Mouse (Mus musculus) B cell, adult (primary cell): ENCODE data around the gene Ubtd1. TPM values are rescaled to one million over a fixed set of nuclear protein-coding genes. Genes with fewer than 3 reads are reported as not detected.

Experiments used
- total RNA-seq: library from RNA; stranded (reverse); gene quantifications from 4 replicates; pipeline ENCODE4 v1.2.4, GENCODE M21; 2023; ENCODE audit not compliant: inconsistent age

Ubtd1 gene
- 5.3 to 9.2 TPM (median 6.3 TPM) in 4 replicates for total RNA-seq

DNA sequence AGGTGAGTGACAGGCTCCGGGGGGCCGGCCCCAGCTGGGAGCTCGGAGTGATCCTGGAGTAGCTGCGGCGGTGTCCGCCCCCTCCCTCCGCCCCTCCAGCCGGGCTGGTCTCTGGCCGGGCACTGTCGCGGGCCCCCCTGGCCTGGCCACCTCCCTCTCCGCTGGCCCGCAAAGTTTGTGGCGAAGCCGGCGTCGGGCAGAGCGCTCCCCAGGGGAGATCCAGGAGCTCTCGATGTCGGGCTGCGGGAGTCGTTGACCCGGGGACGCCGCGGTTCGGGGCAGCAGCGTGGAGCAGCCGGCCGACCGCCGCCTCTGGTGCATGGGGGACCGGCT lies at the start of gene Ubtd1:
Ubtd1 (plus strand) TSS at position 169 of the 333 bp plus-strand sequence.

DNA sequence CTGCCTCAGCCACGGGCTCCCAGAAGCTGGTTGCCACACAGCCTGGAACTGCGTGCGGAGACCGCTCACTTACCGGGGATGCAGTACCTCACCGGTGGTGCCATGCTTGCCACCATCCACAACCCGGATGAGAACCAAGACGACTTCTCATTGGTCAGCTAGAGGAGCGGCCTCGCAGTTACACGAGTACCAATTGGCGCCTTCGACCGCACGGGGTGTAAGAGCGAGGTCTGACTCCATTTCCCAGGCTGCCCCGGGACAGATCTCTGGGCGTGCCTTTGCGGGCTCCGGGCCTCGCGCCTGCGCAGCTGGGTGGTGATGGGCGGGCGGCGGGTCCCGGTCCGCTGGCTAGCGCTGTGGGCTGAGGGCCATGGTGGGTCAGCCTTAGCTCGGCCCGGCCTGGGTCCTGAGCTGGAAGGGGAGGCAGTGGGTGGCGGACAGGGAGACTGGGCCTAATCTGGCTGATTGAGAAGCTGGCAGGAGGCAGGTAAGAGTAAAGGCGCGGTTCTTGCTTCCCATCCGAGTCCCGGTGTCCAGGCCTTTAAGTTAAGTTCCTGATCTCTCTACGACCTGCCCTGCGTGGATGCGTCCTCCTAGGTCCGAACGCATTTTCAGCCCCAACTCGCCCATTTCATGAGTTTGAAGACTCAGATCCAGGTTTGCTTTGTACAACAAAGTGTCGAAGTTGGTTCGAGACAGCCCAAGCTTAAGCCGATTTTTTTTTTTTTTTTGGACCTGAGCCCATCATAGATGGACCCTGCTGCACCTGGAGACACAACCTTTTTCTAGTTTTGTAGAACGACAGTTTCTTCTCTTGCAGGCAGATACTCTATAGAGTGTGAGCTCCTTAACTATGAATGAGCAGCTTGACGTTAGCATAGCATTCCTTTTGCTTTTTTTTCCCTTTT lies 48.1 kb upstream of the Ubtd1 start, which contains the start of the genes Exosc1 and Zdhhc16:
Exosc1 (minus strand) TSS at position 245 of the 908 bp plus-strand sequence.
Zdhhc16 (plus strand) TSS at position 302 of the 908 bp plus-strand sequence.

DNA sequence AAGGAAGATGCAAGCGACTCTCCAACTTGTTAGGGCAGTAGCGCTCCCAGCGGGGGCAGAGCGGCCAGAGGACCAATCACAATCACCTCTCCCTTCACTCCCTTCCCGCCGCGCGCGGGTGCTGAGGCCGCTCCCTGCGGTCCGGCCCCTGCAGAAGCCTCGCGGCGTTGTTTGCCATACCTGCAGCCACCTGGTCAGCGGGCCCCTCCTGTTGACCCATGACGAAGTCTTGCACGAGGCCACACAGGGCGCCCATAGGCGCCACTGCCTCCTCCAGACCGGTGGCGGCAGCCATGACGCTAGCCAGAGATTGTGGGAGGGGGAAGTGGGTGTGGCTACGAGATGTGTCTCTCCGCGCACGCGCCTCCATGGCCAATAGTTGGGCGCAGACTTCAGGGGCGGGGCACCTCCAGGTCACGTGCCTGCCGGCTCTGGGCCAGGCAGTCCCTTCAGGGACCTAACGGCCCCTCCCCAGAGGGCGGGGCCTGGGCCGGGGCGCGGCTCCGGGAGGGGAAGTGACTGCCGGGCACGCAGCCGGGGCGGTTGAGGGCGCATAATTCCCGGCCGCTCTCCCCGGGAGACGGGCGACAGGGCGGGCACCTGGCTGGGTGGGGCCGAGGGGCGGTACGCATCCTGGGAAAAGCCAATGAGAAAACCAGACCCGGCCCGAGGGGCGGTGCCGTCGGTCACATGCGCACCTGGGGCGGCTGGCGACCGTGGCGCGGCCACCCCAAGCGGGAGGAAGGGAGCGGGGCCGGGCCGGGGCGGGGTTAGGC lies 556 bp upstream of the Ubtd1 start, which contains the start of gene Mms19:
Mms19 (minus strand) TSS at position 339 of the 776 bp plus-strand sequence.

DNA sequence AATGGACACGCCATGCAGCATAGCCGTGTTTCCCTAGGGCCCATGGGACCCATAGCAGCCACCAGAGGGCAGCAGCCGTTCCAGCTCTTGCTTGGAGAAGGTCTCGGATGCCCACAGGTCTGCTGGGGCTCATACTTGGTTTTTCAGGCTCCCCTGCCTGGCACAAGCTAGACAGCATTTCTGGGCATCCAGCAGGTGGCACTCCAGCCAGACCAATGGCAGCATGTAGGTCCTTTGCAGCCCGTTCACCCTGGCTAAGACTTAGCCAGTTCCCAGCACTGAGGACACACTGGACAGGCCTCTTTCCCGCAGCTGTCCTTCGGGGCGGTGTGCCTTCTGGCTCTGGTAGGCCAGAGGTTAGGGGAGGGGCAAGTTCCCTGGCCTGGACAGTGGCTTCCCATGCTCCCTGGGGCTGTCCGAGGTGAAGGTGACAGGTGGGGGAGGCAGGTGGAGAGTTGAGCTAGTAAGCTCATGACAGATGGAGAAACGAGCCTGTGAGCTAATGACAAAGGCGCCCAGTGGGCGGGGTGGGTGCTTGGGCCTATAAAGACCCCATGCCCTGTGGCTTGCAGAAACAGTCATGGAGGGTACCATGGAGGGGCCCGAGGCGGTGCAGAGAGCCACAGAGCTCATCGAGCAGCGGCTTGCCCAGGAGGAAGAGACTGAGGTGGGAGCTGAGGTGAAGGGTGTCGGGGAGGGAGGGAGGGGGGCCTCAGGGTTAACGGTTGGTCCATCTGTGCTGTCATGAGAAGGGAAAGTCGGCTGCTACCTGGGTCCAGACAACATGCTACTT lies 54.1 kb downstream of the Ubtd1 start, which contains the start of gene Ankrd2:
Ankrd2 (plus strand) TSS at position 545 of the 793 bp plus-strand sequence.

DNA sequence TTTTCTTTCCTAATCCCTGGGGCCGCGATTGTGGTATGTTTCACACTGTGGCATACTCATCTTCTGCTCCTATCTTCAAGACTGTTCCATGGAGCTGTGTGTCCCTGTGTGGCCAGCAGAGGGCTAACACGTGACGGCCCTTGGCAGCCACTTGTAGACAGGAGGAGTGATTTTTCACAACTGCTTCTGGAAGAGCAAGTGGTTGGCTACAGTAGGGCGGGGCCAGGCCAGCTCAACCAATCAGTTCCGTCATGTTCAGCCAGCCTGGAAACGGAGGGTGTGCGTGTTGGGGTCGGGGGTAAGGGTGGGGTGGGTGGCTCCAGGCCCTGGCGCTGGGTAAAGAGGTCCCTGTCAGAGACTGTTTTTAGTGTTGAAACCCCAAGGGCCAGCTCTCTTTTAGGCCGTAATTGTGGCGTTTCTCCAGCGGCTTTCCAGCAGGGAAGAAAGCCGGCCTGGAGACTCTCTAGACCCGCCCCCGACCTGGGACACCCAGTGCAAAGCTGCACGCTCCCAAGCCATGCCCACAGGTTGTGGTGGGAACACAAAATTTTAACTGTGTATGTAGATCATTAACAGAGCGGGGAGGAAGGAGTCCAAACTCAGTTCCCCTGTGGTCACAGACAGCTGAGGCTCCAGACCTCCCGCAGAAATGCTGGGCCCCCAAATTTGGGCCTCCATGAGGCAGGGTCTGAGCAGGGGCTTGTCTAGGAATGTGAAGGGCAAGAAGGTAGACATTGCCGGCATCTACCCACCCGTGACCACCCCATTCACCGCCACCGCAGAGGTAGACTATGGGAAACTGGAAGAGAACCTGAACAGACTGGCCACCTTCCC lies 63.9 kb downstream of the Ubtd1 start, which contains the start of gene Hoga1:
Hoga1 (plus strand) TSS at position 342 of the 834 bp plus-strand sequence.

DNA sequence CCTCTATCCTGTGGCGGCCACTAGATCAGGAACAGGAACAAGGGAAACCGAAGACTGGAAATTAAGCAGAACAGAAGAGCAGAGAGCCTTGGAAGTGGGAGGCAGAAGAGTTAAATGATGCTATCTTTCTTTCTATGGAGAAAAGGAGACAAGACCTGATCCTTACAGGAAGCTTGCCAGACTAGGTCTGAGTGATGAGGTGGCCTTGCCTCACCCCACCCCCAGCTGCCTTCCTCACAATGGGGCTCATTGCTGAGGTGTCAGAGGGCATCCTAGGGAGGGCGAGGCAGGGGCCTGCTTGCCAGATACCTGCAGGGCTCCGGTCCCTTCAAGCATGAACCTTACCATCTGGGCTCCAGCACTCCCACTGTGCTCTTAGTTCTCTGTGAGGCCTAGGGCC lies 70.4 kb downstream of the Ubtd1 start, which contains the start of gene 4933411K16Rik:
4933411K16Rik (plus strand) TSS at position 301 of the 400 bp plus-strand sequence.

Other genes with a start within 250 kb of the Ubtd1 start
- gene Slit1, start 238.1 kb upstream of the Ubtd1 start, total RNA-seq = 0.19 to 1.5 TPM (median 0.25 TPM) in 4 replicates
- 3.0 to 3.7 TPM (median 3.3 TPM) in 4 replicates for gene Arhgap19, start 179.7 kb upstream of the Ubtd1 start, total RNA-seq
- 33.1 to 39.4 TPM (median 36.8 TPM) in 4 replicates for gene Frat1, start 151.8 kb upstream of the Ubtd1 start, total RNA-seq
- 36.5 to 41.7 TPM (median 38.4 TPM) in 4 replicates for gene Frat2, start 133.6 kb upstream of the Ubtd1 start, total RNA-seq
- 34.8 to 39.3 TPM (median 37.1 TPM) in 4 replicates for gene Rrp12, start 85.6 kb upstream of the Ubtd1 start, total RNA-seq
- 86.8 to 97.9 TPM (median 93.3 TPM) in 4 replicates for gene Pgam1, start 69.8 kb upstream of the Ubtd1 start, total RNA-seq
- gene Exosc1, start 48.3 kb upstream of the Ubtd1 start, total RNA-seq = 40.0 to 50.6 TPM (median 46.0 TPM) in 4 replicates
- 28.6 to 39.4 TPM (median 35.1 TPM) in 4 replicates for gene Zdhhc16, start 48.3 kb upstream of the Ubtd1 start, total RNA-seq
- gene Mms19, start 606 bp upstream of the Ubtd1 start, total RNA-seq = 67.2 to 95.1 TPM (median 86.5 TPM) in 4 replicates
- gene Ankrd2, start 54.2 kb downstream of the Ubtd1 start, total RNA-seq = not detected in 4 replicates
- not detected in 4 replicates for gene Hoga1, start 63.8 kb downstream of the Ubtd1 start, total RNA-seq
- gene 4933411K16Rik, start 70.5 kb downstream of the Ubtd1 start, total RNA-seq = not detected in 4 replicates
- gene Morn4, start 104.6 kb downstream of the Ubtd1 start, total RNA-seq = not detected in 4 replicates
- gene Pi4k2a, start 108.7 kb downstream of the Ubtd1 start, total RNA-seq = 42.6 to 49.7 TPM (median 45.9 TPM) in 4 replicates
- gene Avpi1, start 147.3 kb downstream of the Ubtd1 start, total RNA-seq = 2.2 to 5.8 TPM (median 3.4 TPM) in 4 replicates
- gene Marveld1, start 165.6 kb downstream of the Ubtd1 start, total RNA-seq = 0.45 to 1.2 TPM (median 0.84 TPM) in 4 replicates
- gene Zfyve27, start 182.2 kb downstream of the Ubtd1 start, total RNA-seq = 72.1 to 92.5 TPM (median 83.6 TPM) in 4 replicates
- not detected in 4 replicates for gene Sfrp5, start 220.5 kb downstream of the Ubtd1 start, total RNA-seq